Mouse (Mus musculus) embryonic fibroblast, embryonic 13.5 days (primary cell): Measurements from ENCODE around the gene Selenom.

ENCODE experiments used
- CTCF ChIP-seq: IDR thresholded peaks from 2 replicates; pipeline ENCODE4 v1.5.1; 2011; ENCODE audit warnings: mild to moderate bottlenecking, control low read depth, low read length, moderate library complexity, borderline replicate concordance; ENCODE audit not compliant: insufficient read depth
- POLR2A ChIP-seq: IDR thresholded peaks from 2 replicates; pipeline ENCODE4 v1.6.1; 2011; ENCODE audit warnings: low read depth, mild to moderate bottlenecking, control low read depth, low read length, moderate library complexity

- no peak for TF ChIP-seq CTCF
- TF ChIP-seq POLR2A: no peak
Measured at GRCm38 (mm10) chr11:3539826-3540196, 25.3 kb downstream of the Selenom start.
